Mouse (Mus musculus) limb, embryonic 10.5 days (tissue): Measurements from ENCODE around the gene Dnttip2. TPM values are rescaled to one million over a fixed set of nuclear protein-coding genes. Genes with fewer than 3 reads are reported as not detected.

Experiments
- DNase-seq: peaks from one replicate; pipeline ENCODE4 v3.0.0-alpha.2; 2017; ENCODE audit warnings: low spot score
- H3K27ac ChIP-seq: fragments of 300-500 bp; sonication (generic); 2 replicates; pipeline ENCODE4 v1.5.1; 2016; ENCODE audit warnings: mild to moderate bottlenecking
- H3K27me3 ChIP-seq: fragments of 300-500 bp; sonication (generic); 2 replicates; pipeline ENCODE4 v1.6.1; 2016; ENCODE audit warnings: low read depth, mild to moderate bottlenecking; ENCODE audit not compliant: poor library complexity, severe bottlenecking
- H3K36me3 ChIP-seq: fragments of 300-500 bp; sonication (generic); 2 replicates; pipeline ENCODE4 v1.6.1; 2016; ENCODE audit warnings: mild to moderate bottlenecking, moderate library complexity
- H3K4me1 ChIP-seq: fragments of 300-500 bp; sonication (generic); 2 replicates; pipeline ENCODE4 v1.6.1; 2016
- H3K4me3 ChIP-seq: fragments of 300-500 bp; sonication (generic); 2 replicates; pipeline ENCODE4 v1.5.1; 2016; ENCODE audit warnings: mild to moderate bottlenecking, moderate library complexity
- H3K9me3 ChIP-seq: fragments of 300-500 bp; sonication (generic); replicated peaks from 2 replicates; pipeline ENCODE4 v1.6.1; 2016; ENCODE audit warnings: mild to moderate bottlenecking
- WGBS: fragments of 180-500 bp; shearing (Covaris S2); methylation state at CpG from one replicate; pipeline ENCODE4 v1.1.7; 2016; 5-methylcytosine and 5-hydroxymethylcytosine counted together
- microRNA counts: library from miRNA; unstranded; fragments of <30 nt; microRNA quantifications from one replicate; lab custom pipeline; 2017
- microRNA-seq: library from miRNA; unstranded; fragments of <30 nt; microRNA quantifications from one replicate; pipeline ENCODE4, GENCODE M21; 2017
- polyA plus RNA-seq: library from polyadenylated mRNA; unstranded; fragments of >200 nt; fragmentation: Nextera tagmentation; extraction: Ambion mirVana; gene quantifications from 2 replicates; pipeline ENCODE4 v1.2.1, GENCODE M21; 2016

The Dnttip2 gene
- polyA plus RNA-seq, 1 experiment from 2014 or later, result 93.2 TPM

- H3K36me3 ChIP-seq, result no peaks in the 10 kb centered on the region
- H3K4me1 ChIP-seq, result peaks cover 19% of the 10 kb centered on the region
- no peaks in the 10 kb centered on the region for H3K9me3 ChIP-seq
- 0 out of 2 replicates have a peak, but pooled peaks cover 4% of the 10 kb centered on the region for H3K27me3 ChIP-seq
- no peak overlapping the region for H3K27ac ChIP-seq
- WGBS, result 88% methylated on average over 6 of the region's 6 CpGs
- H3K4me3 ChIP-seq, result no peak overlapping the region
- no peak for DNase-seq
These were observed 43.2 kb downstream of the Dnttip2 start for GRCm38 (mm10) chr3:122317339-122317738.

GRCm38 (mm10) chr3:122322226-122322625, 48.0 kb downstream of the Dnttip2 start:
- 55% methylated on average over 9 of the region's 9 CpGs for WGBS
- Histone ChIP-seq H3K27me3 (no peaks in the 10 kb centered on the region), H3K9me3 (no peaks in the 10 kb centered on the region), H3K4me1 (peaks cover 15% of the 10 kb centered on the region), H3K4me3 (no peak overlapping the region), H3K27ac (peak overlapping the region; percentile 16), H3K36me3 (no peaks in the 10 kb centered on the region)
- DNase-seq, result no peak

GRCm38 (mm10) chr3:122323841-122324240, 49.7 kb downstream of the Dnttip2 start:
- DNase-seq, result no peak
- H3K27me3 ChIP-seq, result no peaks in the 10 kb centered on the region
- WGBS, result 88% methylated on average over 6 of the region's 6 CpGs
- no peak overlapping the region for H3K4me3 ChIP-seq
- no peak overlapping the region for H3K27ac ChIP-seq
- no peaks in the 10 kb centered on the region for H3K36me3 ChIP-seq
- peaks cover 15% of the 10 kb centered on the region for H3K4me1 ChIP-seq
- no peaks in the 10 kb centered on the region for H3K9me3 ChIP-seq

GRCm38 (mm10) chr3:122324528-122324927, 50.3 kb downstream of the Dnttip2 start:
- H3K27ac ChIP-seq, result no peak overlapping the region
- H3K4me3 ChIP-seq, result no peak overlapping the region
- peaks cover 15% of the 10 kb centered on the region for H3K4me1 ChIP-seq
- H3K36me3 ChIP-seq, result no peaks in the 10 kb centered on the region
- WGBS, result 90% methylated on average over 3 of the region's 3 CpGs
- no peaks in the 10 kb centered on the region for H3K27me3 ChIP-seq
- no peaks in the 10 kb centered on the region for H3K9me3 ChIP-seq
- no peak for DNase-seq

GRCm38 (mm10) chr3:122330484-122330883, 56.3 kb downstream of the Dnttip2 start:
- H3K36me3 ChIP-seq, result no peaks in the 10 kb centered on the region
- WGBS, result 78% methylated on average over 12 of the region's 12 CpGs
- no peak for DNase-seq

DNA sequence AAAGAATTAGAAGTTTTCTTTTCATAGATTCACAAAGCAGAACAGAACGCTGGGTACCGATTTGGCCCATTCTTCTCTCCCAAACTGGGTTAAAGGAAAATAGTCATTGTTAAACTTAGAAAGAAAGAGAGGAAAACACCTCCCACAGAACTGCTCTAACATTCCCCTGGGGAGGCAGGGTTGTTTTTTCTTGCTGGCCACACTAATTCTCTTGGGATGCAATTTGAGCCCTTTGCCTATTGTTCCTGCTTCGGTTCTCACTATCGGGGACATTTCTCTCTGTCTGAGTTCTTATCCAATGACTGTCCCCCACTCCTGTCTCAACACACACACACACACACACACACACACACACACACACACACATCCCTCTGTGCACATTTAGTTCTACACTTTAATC, 59.3 kb downstream of the Dnttip2 start:
- DNase-seq, result no peak
- Histone ChIP-seq H3K9me3 (no peaks in the 10 kb centered on the region), H3K4me1 (peaks cover 18% of the 10 kb centered on the region), H3K36me3 (no peaks in the 10 kb centered on the region), H3K4me3 (no peak overlapping the region), H3K27ac (peak overlapping the region; percentile 39; the same call in 1 of the 2 replicates), H3K27me3 (peaks cover 6% of the 10 kb centered on the region; the same call in 1 of the 2 replicates)
- 65% methylated on average over 4 of the region's 4 CpGs for WGBS

More at GRCm38 (mm10) chr3:122330484-122330883, 56.3 kb downstream of the Dnttip2 start:
- H3K4me1 ChIP-seq, result peaks cover 18% of the 10 kb centered on the region
- no peak overlapping the region for H3K4me3 ChIP-seq
- H3K27me3 ChIP-seq, result peaks cover 6% of the 10 kb centered on the region; the same call in 1 of the 2 replicates
- no peak overlapping the region for H3K27ac ChIP-seq
- no peaks in the 10 kb centered on the region for H3K9me3 ChIP-seq

DNA sequence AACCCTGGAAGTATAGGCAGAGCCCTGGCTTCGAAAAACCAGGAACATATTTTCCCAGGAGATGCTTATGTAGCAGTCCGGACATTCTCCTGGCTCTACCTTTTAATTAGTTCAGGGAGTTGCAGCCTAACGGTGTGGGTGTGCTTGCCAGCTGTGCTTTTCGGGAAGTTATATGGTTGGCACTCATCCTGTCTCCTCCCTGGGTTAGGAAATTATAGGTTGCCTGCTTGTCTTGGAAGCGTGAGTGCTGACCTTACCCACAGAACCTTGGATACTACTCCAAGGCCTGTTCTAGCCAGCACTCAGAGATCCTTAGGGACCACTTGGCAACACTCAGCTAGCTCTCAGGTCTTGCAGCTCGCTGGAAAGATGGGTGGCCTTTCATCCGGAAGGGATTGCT, 59.7 kb downstream of the Dnttip2 start:
- H3K27me3 ChIP-seq, result peaks cover 6% of the 10 kb centered on the region; the same call in 1 of the 2 replicates
- DNase-seq, result no peak

GRCm38 (mm10) chr3:122334375-122334774, 60.2 kb downstream of the Dnttip2 start:
- H3K36me3 ChIP-seq, result no peaks in the 10 kb centered on the region
- DNase-seq, result no peak
- H3K27ac ChIP-seq, result peak overlapping the region; percentile 39; the same call in 1 of the 2 replicates
- 74% methylated on average over 7 of the region's 7 CpGs for WGBS
- H3K4me1 ChIP-seq, result peaks cover 18% of the 10 kb centered on the region
- no peaks in the 10 kb centered on the region for H3K9me3 ChIP-seq
- H3K27me3 ChIP-seq, result peaks cover 6% of the 10 kb centered on the region; the same call in 1 of the 2 replicates
- no peak overlapping the region for H3K4me3 ChIP-seq

More for the DNA sequence above, 59.7 kb downstream of the Dnttip2 start:
- no peaks in the 10 kb centered on the region for H3K36me3 ChIP-seq
- 60% methylated on average over 7 of the region's 7 CpGs for WGBS
- peak overlapping the region; percentile 39; the same call in 1 of the 2 replicates for H3K27ac ChIP-seq
- H3K4me3 ChIP-seq, result no peak overlapping the region
- peaks cover 18% of the 10 kb centered on the region for H3K4me1 ChIP-seq
- H3K9me3 ChIP-seq, result no peaks in the 10 kb centered on the region

MicroRNAs within 50 kb of the gene (microRNA counts, 519-probe panel; counts per million panel counts)
- 684 counts per million, percentile 72 among the panel's probes with 10 or more counts for microRNA mmu-miR-760 (lab: Ali Mortazavi, UCI)

Small RNA genes within 50 kb of the gene (microRNA-seq; reads per million reads assigned to microRNA genes)
- gene Gm22903 (not detected), gene Mir760 (255 reads per million, percentile 60 among the genes with 10 or more reads in this experiment)

Other genes with a start within 250 kb of the Dnttip2 start
- gene Abca4, start 229.9 kb upstream of the Dnttip2 start, polyA plus RNA-seq, result 1.7 and 2.3 TPM in 2 replicates
- gene Gclm, start 28.8 kb upstream of the Dnttip2 start, polyA plus RNA-seq, result 32.5 and 40.3 TPM in 2 replicates
- 5.2 and 5.6 TPM in 2 replicates for gene Bcar3, start 19.7 kb downstream of the Dnttip2 start, polyA plus RNA-seq